Mouse (Mus musculus) megakaryocyte, adult 5-6 weeks (primary cell): ENCODE data around the gene Slc27a5. TPM values are rescaled to one million over a fixed set of nuclear protein-coding genes. Genes with fewer than 3 reads are reported as not detected.
A peak's percentile ranks its signal among the peaks of the same experiment; 100 is the strongest.

Experiments used
- ATAC-seq: 2 replicates; pipeline ENCODE4 v1.8.0; 2016; ENCODE audit warnings: mild to moderate bottlenecking, inconsistent platforms; ENCODE audit not compliant: poor library complexity, severe bottlenecking
- total RNA-seq, 2 experiments: library from RNA; stranded (forward) in 1 of 2; stranded (reverse) in 1 of 2; fragments of 153-499, 151-499 nt in 1 of 2; fragments of 221-1000, 200-1000 nt in 1 of 2; gene quantifications; 2 replicates each; pipeline versions ENCODE4 v1.2.3 to v1.2.4; 2015 to 2017

The Slc27a5 gene
- total RNA-seq, 2 experiments from 2014 or later, result not detected

DNA sequence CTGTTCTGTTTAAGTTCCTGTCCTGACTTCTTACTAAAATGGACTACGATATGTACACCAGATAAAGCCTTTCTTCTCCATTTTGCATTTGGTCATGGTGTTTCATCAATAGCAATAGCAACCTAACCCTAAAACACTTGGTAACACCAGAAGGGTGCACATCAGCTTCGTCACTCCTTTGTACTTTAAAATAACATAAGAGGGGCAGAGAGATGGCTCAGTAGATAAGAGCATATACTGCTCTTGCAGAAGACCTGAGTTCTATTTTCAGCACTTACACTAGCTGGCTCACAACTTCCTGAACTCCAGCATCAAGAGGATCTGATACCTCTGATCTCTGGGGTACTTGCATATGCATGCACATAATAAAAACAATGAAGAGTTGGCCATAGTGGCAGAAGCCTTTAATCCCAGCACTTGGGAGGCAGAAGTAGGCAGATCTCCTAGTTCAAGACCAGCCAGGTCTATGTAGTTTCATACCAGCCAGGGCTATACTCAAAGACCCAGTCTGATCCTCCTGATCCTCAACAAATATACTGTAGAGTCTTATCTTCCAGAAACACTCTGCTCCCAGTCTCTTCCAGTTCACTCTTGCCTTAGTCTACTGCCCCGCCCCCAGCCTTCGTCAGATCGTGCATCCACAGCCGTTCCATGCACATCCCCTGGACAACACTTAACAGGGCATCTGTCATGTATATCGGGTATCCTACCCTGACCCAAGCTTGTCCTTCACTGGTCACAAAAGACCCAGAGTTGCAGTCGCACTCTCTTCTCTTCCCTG, 10.4 kb downstream of the Slc27a5 start:
- ATAC-seq, result no peak

DNA sequence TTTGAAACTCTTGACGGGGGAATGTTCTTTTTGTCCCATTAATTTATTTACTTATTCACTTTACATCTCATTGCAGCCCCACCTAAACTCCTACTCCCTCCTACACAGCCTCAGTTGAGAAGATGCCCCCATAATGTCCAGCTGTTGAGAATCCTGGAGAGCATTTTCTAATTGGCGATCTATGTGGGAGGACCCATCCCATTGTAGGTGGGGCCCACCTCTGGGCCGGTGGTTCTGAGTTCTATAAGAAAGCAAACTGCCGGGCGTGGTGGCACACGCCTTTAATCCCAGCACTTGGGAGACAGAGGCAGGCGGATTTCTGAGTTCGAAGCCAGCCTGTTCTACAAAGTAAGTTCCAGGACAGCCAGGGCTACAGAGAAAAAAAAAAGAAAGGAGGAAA, 11.1 kb downstream of the Slc27a5 start:
- no peak for ATAC-seq

DNA sequence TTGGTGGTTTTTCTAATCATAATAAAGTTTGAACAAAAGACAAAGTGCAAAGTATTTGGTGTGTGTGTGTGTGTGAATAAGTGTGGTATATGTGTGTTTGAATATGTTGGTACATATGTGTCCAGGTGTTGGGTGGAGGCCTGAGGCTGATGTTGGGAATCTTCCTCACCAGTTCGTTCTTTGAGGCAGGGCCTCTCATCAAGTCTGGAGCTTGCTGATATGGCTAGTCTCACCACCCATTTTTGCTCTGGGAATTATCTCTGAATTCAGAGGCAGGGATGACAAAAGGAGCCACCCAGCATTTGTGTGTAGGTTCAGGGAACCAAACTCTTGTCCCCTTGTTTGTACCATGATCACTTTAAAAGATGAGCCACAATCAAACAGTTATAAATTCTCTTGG, 12.3 kb downstream of the Slc27a5 start:
- no peak for ATAC-seq

DNA sequence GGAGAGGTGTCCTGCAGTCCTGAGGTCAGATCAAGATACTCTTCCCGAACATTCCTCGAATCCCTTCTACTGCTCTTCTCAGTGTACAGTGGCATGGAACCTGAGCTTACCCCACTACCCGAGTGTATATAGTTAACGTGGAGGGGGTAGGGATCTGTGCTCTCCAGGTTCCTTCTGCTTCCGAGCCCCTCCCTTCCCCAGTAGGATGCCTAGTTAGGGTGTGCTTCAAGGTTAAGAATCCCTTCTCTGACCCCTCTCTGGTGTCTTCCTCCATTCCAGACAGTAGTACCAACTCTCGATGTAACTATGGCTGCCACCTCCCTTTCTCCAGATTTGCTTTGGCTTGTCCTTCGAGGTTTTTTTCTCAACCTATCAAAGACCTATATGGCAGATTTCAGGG, 17.7 kb downstream of the Slc27a5 start:
- no peak for ATAC-seq

DNA sequence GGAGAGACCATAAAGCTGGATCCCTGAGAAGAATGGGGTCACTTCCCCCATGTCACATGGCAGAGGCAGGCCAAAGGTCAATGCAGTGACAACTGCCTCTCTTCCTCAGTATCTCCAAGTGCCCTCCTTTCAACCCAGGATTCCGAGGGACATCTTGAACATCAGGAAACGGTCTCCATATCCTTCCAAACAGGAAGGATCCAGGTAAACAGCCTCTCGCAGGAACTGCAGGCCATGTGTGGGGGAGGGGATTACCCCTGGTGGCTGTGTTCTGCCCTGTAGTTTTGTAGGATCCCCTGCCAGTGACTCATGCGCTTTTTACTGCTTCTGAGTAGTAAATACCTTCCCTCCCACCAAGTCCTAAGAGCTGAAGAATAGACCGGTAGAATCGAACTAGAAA, 18.2 kb downstream of the Slc27a5 start:
- ATAC-seq, result no peak

DNA sequence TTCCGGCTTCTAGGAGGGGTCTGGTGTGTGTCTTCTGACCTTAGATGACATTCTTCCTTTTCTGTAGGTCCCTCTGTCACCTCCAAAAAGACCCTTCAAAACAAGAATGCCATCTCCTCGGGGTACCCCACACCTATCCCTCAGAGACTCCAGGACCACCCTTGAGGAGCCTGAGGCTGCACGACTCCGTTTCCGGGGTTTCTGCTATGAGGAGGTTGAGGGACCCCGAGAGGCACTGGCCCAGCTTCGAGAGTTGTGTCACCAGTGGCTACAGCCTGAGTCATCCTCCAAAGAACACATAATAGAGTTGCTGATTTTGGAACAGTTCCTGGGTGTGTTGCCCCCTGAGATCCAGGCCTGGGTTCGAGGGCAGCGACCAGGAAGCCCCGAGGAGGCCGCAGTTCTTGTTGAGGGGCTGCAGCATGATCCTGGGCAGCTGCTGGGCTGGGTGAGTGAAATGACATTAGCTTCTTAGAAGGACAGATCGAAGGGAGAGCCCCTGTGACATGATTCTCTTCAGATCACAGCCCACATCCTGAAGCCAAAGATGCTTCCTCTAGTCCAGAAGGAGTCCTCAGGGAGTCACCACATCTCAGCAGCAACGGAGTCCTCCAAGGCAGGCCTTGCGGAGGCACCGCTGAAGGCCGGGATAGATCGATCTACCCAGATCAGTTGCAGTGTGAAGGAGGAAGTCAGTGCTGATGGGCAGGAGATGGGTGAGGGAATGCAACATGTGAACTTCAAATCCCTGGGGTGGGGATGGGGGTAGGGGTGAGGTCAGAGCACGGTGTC, 18.9 kb downstream of the Slc27a5 start:
- ATAC-seq, result no peak

DNA sequence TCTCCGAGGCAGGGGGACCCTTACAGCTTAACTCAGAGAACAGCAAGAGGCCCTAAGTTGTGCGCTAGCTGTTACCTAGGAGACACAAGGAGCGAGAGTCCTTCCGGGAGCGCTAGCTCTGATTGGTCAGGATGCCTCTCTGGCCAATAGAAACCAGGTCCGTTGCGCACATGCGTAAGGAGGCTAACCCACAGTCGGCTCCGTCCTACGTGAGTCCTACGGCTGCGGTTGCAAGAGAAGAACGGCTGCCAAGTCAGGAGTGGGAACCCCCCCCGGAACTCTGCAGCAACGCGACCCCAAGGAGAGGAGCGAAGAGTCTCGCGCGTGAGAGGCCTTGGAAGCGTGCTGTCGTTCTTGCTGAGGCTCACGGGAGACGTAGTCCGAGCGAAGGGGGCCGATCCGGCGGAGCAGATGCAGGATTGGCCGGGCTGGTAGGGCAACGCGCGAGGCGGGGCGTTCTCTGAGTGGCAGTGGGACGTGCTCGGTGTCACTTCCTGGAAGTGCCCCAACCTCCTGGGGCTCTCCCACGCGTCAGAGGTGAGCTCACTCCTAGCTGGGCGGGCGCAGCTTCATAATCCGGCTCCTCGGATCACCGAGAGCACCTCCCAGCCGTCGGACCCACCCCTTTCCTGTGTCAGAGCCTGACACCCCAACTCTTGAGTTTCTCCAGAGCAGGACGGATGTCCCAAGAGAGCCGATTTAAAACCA, 20.2 kb downstream of the Slc27a5 start, which contains the start of gene Zfp446:
Gene Zfp446 (plus strand): TSS at position 167 of the 708 bp plus-strand sequence.
- ATAC-seq, result peak; percentile 94

DNA sequence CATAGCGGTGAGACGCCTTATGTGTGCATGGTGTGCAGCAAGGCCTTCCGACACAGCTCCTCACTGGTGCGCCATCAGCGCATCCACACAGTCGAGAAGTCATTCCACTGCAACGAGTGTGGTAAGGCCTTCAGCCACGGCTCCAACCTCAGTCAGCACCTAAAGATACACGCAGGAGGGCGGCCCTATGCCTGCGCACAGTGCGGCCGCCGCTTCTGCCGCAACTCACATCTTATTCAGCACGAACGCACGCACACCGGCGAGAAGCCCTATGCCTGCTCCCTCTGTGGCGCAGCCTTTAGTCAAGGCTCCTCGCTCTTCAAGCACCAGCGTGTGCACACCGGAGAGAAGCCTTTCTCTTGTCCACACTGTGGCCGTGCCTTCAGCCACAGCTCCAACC, 27.1 kb downstream of the Slc27a5 start:
- ATAC-seq, result no peak

DNA sequence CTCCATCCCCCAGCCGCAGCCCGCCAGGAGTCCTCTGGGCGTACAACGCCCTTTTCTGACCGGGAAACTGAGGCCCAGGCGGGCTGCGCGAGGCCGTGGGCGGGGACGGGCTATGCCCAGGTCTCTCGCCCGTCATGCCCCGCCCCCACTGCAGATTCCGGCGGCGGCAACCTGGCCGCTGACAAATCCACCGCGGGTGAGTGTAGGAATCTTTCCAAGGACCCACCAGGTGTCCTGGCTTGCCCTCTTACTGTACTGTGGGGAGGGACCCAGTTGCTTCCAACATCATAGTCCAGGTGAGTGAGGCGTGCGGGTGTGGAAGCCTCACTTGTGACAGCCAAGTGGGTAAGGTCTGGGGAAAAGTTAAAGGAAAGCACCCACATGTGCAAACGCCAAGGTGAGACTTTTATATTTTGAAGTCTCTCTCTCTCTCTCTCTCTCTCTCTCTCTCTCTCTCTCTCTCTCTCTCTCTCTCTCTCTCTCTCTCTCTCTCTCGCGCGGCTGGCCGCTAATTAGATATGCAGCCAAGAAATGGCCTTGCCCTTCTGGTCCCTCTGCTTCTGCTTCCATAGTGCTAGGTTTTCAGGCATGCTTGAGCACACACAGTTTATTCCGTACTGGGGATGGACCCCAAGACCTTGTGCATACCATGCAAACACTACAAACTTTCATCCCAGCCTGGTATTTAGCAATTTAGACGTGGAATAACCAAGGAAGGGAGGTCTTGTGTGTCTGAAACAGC, 31.7 kb downstream of the Slc27a5 start:
- peak; percentile 51 for ATAC-seq

DNA sequence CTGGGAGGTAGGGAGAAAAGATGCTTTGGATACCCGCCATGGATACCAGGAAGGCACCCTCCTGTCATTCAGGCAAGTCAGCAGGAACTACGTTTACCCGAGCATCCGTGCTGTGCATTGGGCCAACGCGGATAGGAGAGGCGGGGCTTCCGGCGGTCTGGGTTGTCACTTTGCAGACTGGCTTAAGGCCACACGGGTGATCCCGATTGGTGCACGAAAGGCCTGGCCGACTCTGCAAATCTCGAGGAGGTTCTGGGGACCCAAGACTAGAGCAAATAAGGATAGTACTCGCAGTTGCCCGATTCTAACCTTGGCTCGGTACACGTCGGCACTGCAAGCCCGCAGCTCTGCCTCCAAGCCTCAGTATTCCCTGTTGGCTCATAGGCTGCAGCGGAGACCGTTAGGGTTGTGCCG, 32.3 kb downstream of the Slc27a5 start, which contains the start of gene Zfp324:
Gene Zfp324 (plus strand): TSS at position 161 of the 414 bp plus-strand sequence.
- ATAC-seq, result peak; percentile 91

DNA sequence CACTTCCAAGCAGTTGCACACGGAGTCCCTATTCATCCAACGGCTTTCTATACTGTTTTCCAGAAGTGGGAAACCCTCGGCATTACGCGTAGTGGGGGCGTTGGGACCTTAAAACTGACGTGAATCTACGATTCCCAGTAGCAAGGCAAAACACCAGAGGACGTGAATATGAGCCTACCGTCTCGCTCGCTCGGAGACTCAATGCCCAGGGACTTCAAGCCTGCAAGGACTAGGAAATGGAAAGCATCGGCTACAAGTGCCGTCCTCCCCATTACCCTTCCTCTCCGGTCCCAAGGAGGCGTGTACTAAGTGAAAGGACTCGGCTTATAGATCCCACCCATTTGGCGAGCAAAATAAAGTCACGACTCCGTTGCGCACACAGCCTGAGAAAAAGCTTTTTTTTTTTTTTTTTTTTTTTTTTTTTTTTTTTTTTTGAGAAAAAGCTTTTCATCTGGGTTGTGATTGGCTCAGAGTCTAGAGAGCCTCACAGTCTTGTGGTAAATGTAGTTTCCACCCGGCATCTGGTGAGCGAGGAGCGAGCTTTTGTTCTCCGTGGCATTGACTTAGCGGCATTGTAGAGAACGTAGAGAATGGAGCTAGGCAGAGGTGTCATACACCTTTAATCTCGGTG, 36.4 kb downstream of the Slc27a5 start:
- peak; percentile 59 for ATAC-seq

DNA sequence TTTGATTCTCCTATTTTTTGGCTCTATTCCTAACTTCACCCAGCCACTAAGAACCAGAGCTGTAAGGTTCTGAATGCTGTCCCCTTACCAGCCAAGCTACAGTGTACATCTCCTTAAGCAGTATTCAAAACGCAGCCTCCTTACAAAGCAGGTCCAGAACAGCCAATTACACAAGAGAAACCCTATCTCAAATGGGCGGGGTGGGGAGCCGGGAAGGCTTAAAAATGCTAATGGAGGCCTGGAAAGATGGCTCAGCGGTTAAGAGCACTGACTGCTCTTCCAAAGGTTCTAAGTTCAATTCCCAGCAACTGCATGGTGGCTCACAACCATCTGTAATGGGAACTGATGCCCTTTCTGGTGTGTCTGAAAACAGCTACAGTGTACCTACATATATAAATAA, 38.3 kb downstream of the Slc27a5 start:
- ATAC-seq, result no peak

DNA sequence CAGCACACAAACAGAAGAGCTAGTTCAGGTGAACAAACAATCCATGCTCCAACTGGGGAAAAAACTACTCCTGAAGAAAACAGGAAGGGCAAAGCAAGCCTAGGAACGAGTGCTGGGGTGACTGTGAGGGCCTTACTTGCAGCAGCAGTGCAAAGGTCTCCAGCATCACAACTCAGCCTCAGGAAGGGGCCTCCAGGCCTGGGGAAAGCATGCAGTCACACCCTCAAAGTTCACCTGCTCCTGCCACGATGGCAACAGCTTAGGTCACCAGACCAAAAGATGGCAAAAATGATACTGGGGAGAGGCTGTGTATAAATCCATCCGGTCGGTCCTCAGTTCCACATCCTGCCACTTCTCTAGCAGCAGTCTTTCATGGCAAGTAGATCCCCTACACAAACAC, 39.0 kb downstream of the Slc27a5 start:
- ATAC-seq, result no peak

DNA sequence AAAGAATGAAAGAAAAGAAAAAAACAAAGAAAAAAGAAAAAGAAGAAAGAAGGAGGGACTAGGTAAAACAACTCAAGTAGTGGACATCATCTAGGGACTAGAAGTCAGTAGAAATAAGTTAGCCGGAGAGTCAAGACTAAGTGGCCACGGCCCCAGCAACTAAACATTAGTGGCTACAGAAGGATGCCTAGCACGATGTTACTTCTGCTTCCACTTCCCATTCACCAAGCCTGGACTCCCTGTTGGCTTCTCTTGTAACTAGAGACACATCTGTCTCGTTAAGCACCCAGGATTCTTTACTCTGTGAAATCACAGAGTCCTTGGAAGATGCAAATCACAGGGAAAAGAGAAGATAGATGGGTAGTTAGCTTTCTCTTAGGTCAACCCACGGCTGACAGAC, 40.5 kb downstream of the Slc27a5 start:
- ATAC-seq, result no peak

DNA sequence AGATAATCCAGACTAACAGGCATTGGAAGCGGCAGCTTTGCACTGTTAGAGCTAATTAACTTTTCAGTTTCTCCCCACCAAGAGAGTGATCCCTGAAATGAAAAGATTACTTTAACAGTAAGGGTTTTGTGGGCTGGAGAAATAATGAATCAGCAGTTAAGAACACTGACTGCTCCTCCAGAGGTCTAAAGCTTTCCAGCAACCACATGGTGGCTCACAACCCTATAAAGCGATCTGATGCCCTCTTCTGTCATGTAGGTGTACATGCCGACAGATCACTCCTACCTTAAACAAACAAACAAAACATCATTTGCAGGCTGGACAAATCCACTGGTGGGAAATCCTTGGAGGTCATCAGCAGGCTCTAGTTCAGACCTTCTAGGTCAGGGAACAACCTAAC, 43.1 kb downstream of the Slc27a5 start:
- peak; percentile 48; the same call in 1 of the 2 replicates for ATAC-seq

DNA sequence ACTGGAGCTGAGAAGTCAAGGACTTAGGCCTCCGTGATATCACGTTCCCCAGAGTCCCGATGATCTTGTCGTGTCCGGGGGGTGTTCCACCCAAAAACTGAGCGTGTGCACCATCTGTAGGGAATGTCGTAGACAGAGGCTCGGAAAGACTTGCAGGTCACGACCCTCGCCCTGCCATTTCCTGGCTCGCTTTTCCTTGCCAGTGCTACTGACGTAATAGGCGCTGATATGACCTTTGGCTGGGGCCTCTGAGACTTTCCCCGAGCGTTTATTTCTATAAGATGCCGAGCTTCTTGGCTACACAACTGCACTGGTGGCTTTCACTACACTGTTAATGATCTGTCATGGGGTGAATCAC, 48.1 kb downstream of the Slc27a5 start:
- peak; percentile 39 for ATAC-seq

DNA sequence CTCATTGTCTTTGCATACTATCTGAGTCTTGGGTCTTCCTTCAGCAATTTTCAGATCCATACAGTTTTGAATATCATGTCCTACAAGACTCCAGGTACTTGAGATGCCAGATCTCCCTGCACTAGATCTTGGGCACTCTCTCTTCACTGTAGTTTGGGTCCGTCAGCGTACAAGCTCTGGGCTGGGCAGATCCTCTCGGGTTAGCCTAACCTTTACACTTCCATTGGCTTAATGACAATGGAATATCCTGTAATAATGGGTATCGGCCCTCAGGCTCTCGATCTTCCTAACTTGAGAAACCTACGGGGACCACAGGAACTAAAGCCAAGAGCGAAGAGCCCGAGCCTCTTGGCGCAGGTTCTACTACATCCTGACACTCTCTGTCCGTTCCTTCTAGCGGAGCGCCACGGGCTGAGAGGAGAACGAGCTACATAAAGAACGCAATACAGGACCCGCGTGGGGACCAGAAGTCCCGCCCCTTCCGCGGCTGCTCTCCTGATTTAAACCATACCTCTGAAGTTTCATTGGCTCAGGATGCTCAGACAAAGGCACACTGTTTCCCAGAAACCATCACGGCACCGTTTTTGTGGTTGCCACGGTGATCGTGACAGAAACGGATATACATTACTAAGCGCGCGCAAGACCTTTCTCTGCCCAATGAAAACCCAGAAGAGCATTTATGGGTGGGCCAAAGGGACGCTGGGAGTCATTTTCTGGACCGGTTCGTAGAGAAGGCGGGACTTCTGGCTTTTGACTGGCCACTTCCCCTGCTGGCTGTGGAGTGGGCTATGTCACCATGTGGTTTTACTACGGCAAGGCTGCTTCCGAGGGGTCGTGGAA, 48.7 kb downstream of the Slc27a5 start:
- ATAC-seq, result peak; percentile 96

DNA sequence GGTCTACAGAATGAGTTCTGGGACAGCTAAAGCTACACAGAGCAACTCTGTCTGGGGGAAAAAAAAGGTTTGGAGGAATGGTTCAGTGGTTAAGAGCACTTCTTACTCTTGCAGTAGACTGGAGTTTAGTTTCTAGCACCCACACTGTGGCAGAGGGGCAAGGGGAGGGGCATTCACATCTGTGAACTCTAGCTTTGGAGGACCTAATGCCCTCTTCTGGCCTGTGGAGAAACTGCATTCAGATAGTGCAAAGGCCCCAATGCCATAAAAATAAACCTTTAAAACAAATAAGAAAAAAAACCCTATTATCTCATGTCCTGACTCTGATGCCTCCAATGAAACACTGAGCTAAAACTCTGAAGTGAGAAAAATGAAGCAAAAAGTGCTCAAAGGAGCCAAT, 54.5 kb downstream of the Slc27a5 start:
- ATAC-seq, result peak; percentile 90

DNA sequence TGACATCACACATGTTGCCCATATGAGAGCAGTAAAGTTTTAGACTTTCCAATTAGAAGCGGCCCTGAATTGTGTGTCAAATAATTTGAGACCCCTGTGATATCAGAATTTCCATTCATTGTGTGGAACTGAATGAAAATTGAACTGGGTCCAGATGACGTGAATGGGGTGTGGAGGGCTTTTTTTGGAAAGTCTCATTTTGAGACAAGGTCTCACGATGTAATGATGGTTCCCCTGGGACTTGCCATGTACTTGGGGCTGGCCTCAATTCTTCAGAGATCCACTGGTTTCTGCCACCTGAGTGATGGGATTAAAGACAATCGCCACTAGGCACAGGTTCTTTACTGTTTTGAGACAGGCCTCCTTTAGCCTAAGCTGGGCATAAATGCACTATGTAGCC, 57.4 kb downstream of the Slc27a5 start:
- ATAC-seq, result no peak
